Mouse (Mus musculus): ENCODE measurements at regions not wholly inside any gene's neighbourhood (a gene's known extent, or its start where the extent isn't known, plus 50 kb on each side); places are given as distances from the start of the nearest gene placed in this dataset.

DNA sequence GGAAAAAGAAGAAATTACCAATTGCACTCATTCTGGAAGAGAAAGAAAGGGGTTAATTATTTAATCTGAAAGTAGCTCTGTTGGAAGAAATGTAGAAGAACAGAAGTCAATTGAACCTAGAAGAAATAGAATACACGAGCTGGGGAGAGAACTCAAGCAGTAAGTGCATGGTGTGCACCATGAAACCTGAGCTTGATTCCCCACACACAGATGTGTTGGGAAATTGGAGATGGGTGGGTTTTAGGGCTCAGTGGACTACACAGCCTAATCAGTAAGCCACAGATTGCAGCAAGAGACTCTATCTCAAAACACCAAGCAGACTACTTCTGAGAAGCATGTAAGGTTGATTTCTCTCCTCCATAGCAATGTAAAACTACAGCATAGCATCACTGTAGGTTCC, 70.6 kb upstream of the Slc13a1 start:
- no peaks in the 10 kb centered on the region for H3K36me3 ChIP-seq (ENCODE audit: control insufficient read depth, insufficient read depth, low read length)
- no peak overlapping the region for H3K4me2 ChIP-seq (ENCODE audit: low read depth)
- H3K9ac ChIP-seq (ENCODE audit: low read length) = no peak overlapping the region
- no peak overlapping the region for H3K27ac ChIP-seq (ENCODE audit: low read depth, low read length)
- ATAC-seq (ENCODE audit: insufficient read depth, low FRiP score, low TSS enrichment) = no peak
- H3K9me3 ChIP-seq (ENCODE audit: control insufficient read depth, low read length) = no peaks in the 10 kb centered on the region
- no peak overlapping the region for H3K4me3 ChIP-seq (ENCODE audit: low read depth, low read length)
- no peaks in the 10 kb centered on the region for H3K4me1 ChIP-seq (ENCODE audit: control insufficient read depth, insufficient read depth, low read length)
- no peaks in the 10 kb centered on the region for H3K27me3 ChIP-seq (ENCODE audit: control insufficient read depth, insufficient read depth, low read length)
- no peak for DNase-seq (ENCODE audit: low spot score)
- 54% methylated on average over 1 of the region's 1 CpGs for WGBS

DNA sequence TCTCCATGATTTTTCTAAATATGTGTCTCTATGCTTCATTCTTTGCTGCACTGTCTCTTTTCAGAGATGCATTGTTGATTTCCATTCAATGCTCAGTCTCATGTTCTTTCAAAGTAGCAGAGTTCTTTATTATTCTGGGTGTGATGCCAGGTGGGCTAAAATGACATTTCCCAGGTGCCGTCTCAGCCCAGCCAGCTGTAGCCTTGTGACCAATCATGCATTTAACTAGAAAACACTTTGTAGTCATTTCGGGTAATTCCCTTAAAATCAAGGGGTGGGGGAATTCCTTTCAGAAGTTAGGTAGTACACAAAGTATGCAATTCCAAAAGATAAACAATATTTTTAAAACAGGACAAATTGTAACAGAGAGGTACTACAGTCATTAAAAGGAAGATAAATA, 70.2 kb upstream of the Slc13a1 start:
- WGBS = 73% methylated on average over 2 of the region's 2 CpGs
- no peak for DNase-seq (ENCODE audit: low spot score)
- Histone ChIP-seq H3K9me3 (ENCODE audit: control insufficient read depth, low read length) (no peaks in the 10 kb centered on the region), H3K9ac (ENCODE audit: low read length) (no peak overlapping the region), H3K27ac (ENCODE audit: low read depth, low read length) (no peak overlapping the region), H3K4me1 (ENCODE audit: control insufficient read depth, insufficient read depth, low read length) (no peaks in the 10 kb centered on the region), H3K4me2 (ENCODE audit: low read depth) (no peak overlapping the region), H3K27me3 (ENCODE audit: control insufficient read depth, insufficient read depth, low read length) (no peaks in the 10 kb centered on the region), H3K36me3 (ENCODE audit: control insufficient read depth, insufficient read depth, low read length) (no peaks in the 10 kb centered on the region), H3K4me3 (ENCODE audit: low read depth, low read length) (no peak overlapping the region)
- ATAC-seq (ENCODE audit: insufficient read depth, low FRiP score, low TSS enrichment) = no peak

DNA sequence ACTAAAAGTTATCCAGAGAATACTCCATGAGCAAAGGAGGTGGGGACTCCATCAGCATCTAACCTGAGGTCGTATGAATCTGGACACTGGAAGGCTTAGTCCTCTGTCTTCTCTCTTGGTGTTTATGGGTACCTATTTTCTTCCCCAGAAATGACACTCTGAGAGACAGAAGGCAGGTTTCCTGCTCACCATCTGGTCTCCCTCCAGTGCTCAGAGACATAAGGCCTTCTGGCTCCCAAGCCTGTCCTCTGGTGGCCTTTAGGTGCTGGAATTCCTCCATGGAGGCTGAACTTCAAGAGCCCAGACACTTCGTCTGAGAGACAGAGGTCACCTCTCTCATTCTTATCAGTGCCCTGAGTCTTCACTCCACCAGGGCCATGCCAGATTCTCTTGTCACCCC, 65.7 kb upstream of the Slc13a1 start:
- H3K36me3 ChIP-seq (ENCODE audit: control insufficient read depth, insufficient read depth, low read length) = no peaks in the 10 kb centered on the region
- H3K9ac ChIP-seq (ENCODE audit: low read length) = no peak overlapping the region
- 81% methylated on average over 2 of the region's 2 CpGs for WGBS
- H3K27ac ChIP-seq (ENCODE audit: low read depth, low read length) = no peak overlapping the region
- no peaks in the 10 kb centered on the region for H3K4me1 ChIP-seq (ENCODE audit: control insufficient read depth, insufficient read depth, low read length)
- no peak overlapping the region for H3K4me3 ChIP-seq (ENCODE audit: low read depth, low read length)
- H3K27me3 ChIP-seq (ENCODE audit: control insufficient read depth, insufficient read depth, low read length) = no peaks in the 10 kb centered on the region
- no peak overlapping the region for H3K4me2 ChIP-seq (ENCODE audit: low read depth)
- H3K9me3 ChIP-seq (ENCODE audit: control insufficient read depth, low read length) = no peaks in the 10 kb centered on the region
- DNase-seq (ENCODE audit: low spot score) = no peak
- ATAC-seq (ENCODE audit: insufficient read depth, low FRiP score, low TSS enrichment) = no peak

DNA sequence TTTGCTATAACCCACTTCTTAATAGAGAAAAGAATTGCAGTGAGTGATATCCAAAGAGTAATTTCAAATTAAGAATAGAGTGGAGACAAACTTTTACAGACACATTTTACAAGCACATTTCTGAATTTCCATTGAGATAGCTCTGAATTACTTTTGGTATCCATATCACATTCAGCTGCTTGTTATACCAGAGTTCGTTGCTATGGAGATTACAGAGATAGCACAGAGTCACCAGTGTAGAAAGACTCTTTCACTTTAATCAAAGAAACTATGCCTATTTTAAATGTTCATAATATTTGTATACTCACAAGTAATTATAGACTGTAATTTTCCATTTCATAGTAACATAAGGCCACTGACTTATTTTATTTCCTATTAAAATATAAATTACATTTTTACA, 52.7 kb upstream of the Slc13a1 start:
- H3K4me3 ChIP-seq (ENCODE audit: low read depth, low read length) = no peak overlapping the region
- no peak overlapping the region for H3K9ac ChIP-seq (ENCODE audit: low read length)
- ATAC-seq (ENCODE audit: insufficient read depth, low FRiP score, low TSS enrichment) = no peak
- no peaks in the 10 kb centered on the region for H3K36me3 ChIP-seq (ENCODE audit: control insufficient read depth, insufficient read depth, low read length)
- no peak overlapping the region for H3K4me2 ChIP-seq (ENCODE audit: low read depth)
- H3K27me3 ChIP-seq (ENCODE audit: control insufficient read depth, insufficient read depth, low read length) = no peaks in the 10 kb centered on the region
- DNase-seq (ENCODE audit: low spot score) = no peak
- no peak overlapping the region for H3K27ac ChIP-seq (ENCODE audit: low read depth, low read length)
- WGBS = 90% methylated on average over 1 of the region's 1 CpGs
- H3K4me1 ChIP-seq (ENCODE audit: control insufficient read depth, insufficient read depth, low read length) = no peaks in the 10 kb centered on the region
- H3K9me3 ChIP-seq (ENCODE audit: control insufficient read depth, low read length) = no peaks in the 10 kb centered on the region

DNA sequence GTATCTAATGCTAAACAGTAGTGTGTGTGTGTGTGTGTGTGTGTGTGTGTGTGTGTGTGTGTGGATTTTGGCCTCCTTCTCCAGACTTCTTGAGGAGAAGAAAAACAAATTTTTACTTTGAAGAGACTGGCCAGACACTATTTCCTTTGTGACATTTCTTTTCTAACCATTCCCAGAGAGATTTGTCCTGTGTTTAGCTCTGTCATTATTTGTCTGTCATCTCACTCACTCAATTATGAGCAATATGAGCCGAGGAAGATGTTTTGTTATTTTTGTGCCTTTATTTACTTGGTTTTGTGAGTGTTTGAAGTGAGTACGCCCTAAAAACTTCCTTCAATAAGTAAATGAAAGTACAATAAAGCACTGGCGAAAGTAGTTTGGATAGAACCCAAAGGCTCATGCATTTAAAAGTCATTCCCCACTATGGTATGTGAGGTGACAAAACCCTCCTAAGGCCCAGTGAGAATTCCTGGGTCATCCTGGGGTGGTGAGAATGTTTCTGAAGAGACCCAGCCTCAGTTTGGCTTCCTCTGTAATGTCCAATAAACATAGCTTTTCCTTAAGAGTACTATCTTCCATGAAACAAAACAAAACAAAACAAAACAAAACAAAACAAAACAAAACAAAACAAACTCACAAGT, 52.1 kb upstream of the Slc13a1 start:
- Histone ChIP-seq H3K27me3 (ENCODE audit: control insufficient read depth, insufficient read depth, low read length) (no peaks in the 10 kb centered on the region), H3K36me3 (ENCODE audit: control insufficient read depth, insufficient read depth, low read length) (no peaks in the 10 kb centered on the region), H3K4me2 (ENCODE audit: low read depth) (no peak overlapping the region), H3K9me3 (ENCODE audit: control insufficient read depth, low read length) (no peaks in the 10 kb centered on the region), H3K4me3 (ENCODE audit: low read depth, low read length) (no peak overlapping the region), H3K27ac (ENCODE audit: low read depth, low read length) (no peak overlapping the region), H3K4me1 (ENCODE audit: control insufficient read depth, insufficient read depth, low read length) (no peaks in the 10 kb centered on the region), H3K9ac (ENCODE audit: low read length) (no peak overlapping the region)
- 78% methylated on average over 3 of the region's 3 CpGs for WGBS
- DNase-seq (ENCODE audit: low spot score) = no peak
- no peak for ATAC-seq (ENCODE audit: insufficient read depth, low FRiP score, low TSS enrichment)
